Mouse (Mus musculus): Measurements from ENCODE around the gene Herc4. TPM values are rescaled to one million over a fixed set of nuclear protein-coding genes. Genes with fewer than 3 reads are reported as not detected.
A peak's percentile ranks its signal among the peaks of the same experiment; 100 is the strongest.

Herc4 gene
- polyA plus RNA-seq, 1 experiment from 2014 or later, result 44.1 TPM

DNA sequence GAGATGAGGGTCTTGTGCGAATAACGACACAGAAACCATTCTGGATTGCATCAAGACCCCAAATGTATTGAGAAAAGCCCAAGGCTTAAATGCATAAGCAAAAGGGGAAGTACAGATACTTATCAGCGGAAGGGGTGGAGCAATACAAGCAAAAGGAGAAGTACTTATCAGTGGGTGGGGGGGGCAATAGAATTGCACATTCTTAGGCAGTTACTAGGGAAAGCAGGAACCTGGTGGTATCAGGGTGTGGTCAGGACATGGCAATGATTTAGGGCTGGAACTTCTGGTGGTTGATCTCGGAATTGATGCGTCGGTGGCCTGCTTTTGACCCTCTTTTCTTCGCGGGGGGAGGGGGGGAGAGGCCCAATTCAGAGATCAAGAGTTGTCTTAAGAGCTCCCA lies 7.7 kb upstream of the Herc4 start:
- Histone ChIP-seq H3K9me3 (no peaks in the 10 kb centered on the region), H3K27me3 (no peaks in the 10 kb centered on the region), H3K4me1 (no peaks in the 10 kb centered on the region), H3K9ac (no peak overlapping the region), H3K4me3 (no peak overlapping the region), H3K4me2 (replicated peaks) (no peak overlapping the region), H3K36me3 (no peaks in the 10 kb centered on the region), H3K27ac (no peak overlapping the region)
- no peak for ATAC-seq (ENCODE audit: insufficient number of reproducible peaks, insufficient read depth, low FRiP score, low TSS enrichment)
- 85% methylated on average over 8 of the region's 8 CpGs for WGBS

DNA sequence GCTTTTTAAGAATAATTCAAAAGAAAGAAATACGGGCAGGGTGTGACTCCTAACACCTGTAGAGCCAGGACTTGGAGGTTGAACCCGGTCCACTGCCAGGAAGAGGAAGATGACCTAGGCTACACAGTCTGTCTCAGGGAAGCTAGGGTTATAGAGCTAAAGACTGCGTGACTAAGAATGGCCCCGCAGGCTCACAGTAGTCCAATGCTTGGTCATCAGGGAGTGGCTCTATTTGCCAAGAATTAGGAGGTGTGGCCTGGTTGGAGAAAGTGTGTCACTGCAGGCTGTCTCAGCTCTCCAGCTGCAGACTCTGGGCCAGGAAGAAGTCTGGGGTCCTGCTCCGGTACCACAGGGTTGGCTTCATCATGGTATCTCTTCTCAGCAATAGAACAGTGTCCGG lies 6.9 kb upstream of the Herc4 start:
- WGBS, result 93% methylated on average over 6 of the region's 6 CpGs
- Histone ChIP-seq H3K36me3 (no peaks in the 10 kb centered on the region), H3K9ac (no peak overlapping the region), H3K27me3 (no peaks in the 10 kb centered on the region), H3K27ac (no peak overlapping the region), H3K4me3 (no peak overlapping the region), H3K4me2 (replicated peaks) (no peak overlapping the region), H3K4me1 (no peaks in the 10 kb centered on the region), H3K9me3 (no peaks in the 10 kb centered on the region)
- no peak for ATAC-seq (ENCODE audit: insufficient number of reproducible peaks, insufficient read depth, low FRiP score, low TSS enrichment)

DNA sequence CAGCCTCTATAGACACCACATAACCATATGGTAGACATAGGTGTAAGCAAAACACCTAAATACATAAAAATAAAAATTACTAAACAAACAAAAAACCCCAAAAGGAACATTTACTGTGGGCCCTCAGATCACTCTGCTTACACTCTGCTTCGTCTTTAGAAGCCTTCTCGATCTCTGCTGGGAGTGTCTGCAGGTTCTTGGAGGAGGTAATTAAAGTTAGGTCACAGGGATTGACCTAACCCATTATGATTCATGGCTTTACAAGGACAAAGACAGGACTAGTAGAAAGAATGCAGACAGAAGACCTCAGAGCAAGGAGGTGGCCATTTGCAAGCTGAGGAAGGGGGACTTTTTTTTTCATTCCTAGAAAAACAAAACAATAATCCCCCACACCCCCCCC lies 6.4 kb upstream of the Herc4 start:
- H3K27ac ChIP-seq, result no peak overlapping the region
- H3K9me3 ChIP-seq, result no peaks in the 10 kb centered on the region
- H3K27me3 ChIP-seq, result no peaks in the 10 kb centered on the region
- no peak overlapping the region for H3K4me2 ChIP-seq (replicated peaks)
- H3K36me3 ChIP-seq, result no peaks in the 10 kb centered on the region
- no peak overlapping the region for H3K9ac ChIP-seq
- WGBS, result 79% methylated on average over 2 of the region's 2 CpGs
- ATAC-seq (ENCODE audit: insufficient number of reproducible peaks, insufficient read depth, low FRiP score, low TSS enrichment), result no peak
- no peak overlapping the region for H3K4me3 ChIP-seq
- H3K4me1 ChIP-seq, result peaks cover under 1% of the 10 kb centered on the region

DNA sequence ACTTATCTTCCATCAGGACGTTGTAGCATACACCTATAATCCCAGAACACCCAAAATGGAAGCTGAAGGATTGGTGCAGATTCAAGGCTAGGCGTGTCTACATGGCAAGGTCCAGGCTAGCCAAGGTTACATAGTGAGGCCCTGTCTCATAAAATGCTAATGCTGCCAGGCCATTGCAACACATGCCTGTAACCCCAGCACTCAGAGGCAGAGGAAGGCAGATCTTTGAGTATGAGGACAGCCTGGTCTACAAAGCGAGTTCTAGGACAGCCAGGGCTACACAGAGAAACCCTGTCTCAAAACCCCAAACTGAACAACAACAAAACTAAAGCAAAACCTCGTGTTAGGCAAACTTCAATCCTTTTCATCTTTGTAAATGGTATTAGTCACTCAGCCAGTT lies 5.5 kb upstream of the Herc4 start:
- Histone ChIP-seq H3K9me3 (no peaks in the 10 kb centered on the region), H3K27me3 (no peaks in the 10 kb centered on the region), H3K4me3 (no peak overlapping the region), H3K4me1 (peaks cover 8% of the 10 kb centered on the region), H3K4me2 (replicated peaks) (no peak overlapping the region), H3K27ac (no peak overlapping the region), H3K36me3 (no peaks in the 10 kb centered on the region), H3K9ac (no peak overlapping the region)
- WGBS, result 76% methylated on average over 4 of the region's 4 CpGs
- no peak for ATAC-seq (ENCODE audit: insufficient number of reproducible peaks, insufficient read depth, low FRiP score, low TSS enrichment)

DNA sequence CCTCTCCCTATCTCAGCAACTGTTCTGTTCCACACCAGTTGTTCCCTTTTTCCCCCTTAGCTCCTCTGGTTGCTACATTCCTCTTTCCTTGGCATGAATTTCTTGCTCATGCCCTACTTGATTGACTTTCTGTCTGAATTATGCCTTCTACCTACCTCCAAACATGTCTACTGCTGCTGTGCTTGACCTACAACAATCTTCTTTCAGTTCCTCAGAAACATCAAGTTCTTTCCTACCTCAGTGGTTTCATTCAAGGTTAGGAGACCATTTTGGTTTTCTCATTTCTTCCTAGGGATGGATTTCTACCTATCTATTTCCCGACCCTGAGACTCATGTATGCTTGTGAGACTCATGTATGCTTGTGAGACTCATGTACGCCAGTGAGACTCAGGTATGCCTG lies 3.8 kb upstream of the Herc4 start:
- no peak overlapping the region for H3K9ac ChIP-seq
- no peak for ATAC-seq (ENCODE audit: insufficient number of reproducible peaks, insufficient read depth, low FRiP score, low TSS enrichment)
- no peak overlapping the region for H3K27ac ChIP-seq
- H3K4me3 ChIP-seq, result no peak overlapping the region
- no peak overlapping the region for H3K4me2 ChIP-seq (replicated peaks)
- H3K9me3 ChIP-seq, result no peaks in the 10 kb centered on the region
- peaks cover 8% of the 10 kb centered on the region for H3K4me1 ChIP-seq
- no peaks in the 10 kb centered on the region for H3K27me3 ChIP-seq
- H3K36me3 ChIP-seq, result no peaks in the 10 kb centered on the region
- 80% methylated on average over 2 of the region's 2 CpGs for WGBS

DNA sequence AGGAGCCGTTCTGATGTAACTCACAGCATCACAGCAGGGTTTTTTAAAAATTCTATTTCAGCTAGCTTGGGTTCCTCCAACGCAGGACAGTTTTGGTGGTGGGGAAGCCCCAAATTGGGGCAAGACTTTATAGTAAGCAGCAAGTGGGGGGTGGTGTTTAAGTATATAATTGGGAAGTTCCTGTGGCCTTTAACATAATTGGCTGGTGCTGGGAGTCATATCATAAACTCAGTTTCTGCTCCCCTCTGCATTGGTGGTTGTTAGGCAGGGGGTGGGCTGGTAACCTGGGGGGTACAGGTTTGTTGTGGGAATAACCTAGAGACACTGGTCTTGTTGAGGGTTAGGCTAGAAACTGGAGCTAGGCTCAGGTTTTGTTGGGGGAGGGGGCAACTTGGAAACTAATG lies 2.7 kb upstream of the Herc4 start:
- no peak for ATAC-seq (ENCODE audit: insufficient number of reproducible peaks, insufficient read depth, low FRiP score, low TSS enrichment)
- Histone ChIP-seq H3K36me3 (no peaks in the 10 kb centered on the region), H3K4me1 (peaks cover 8% of the 10 kb centered on the region), H3K4me3 (no peak overlapping the region), H3K9ac (no peak overlapping the region), H3K4me2 (replicated peaks) (no peak overlapping the region), H3K27ac (no peak overlapping the region), H3K27me3 (no peaks in the 10 kb centered on the region), H3K9me3 (no peaks in the 10 kb centered on the region)
- 73% methylated on average over 2 of the region's 2 CpGs for WGBS

DNA sequence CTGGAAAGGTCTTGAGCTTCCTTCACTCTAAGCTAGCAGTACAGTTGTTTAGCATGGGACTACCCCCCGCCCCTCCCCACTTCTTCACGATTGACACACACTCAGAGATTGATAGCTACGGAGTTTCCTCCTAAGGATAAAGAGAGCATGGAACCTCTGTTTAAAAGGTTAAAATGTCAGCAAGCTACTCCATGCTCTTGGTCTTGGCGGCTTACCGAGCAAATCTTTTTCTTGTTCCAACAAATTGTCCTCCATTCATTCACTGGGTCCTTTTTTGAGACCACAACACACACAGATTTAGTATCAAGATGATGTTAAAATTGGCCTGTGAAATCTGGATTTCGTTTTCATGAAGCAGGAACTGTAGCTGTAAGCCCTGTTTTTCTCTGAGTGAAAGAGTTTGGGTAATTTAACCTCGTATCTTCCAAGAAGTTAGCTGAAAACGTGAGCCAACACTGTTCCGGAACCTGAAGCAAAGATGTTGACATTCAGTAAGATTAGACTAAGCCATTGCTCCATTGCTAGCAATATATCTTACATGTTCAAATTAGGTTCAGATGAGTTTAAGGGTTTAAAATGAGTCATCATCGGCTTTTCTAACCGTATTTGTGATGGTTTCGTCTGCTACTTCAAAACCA lies 693 bp upstream of the Herc4 start:
- Histone ChIP-seq H3K4me3 (peak overlapping the region; percentile 94), H3K27ac (no peak overlapping the region)
- 27% methylated on average over 12 of the region's 12 CpGs for WGBS

DNA sequence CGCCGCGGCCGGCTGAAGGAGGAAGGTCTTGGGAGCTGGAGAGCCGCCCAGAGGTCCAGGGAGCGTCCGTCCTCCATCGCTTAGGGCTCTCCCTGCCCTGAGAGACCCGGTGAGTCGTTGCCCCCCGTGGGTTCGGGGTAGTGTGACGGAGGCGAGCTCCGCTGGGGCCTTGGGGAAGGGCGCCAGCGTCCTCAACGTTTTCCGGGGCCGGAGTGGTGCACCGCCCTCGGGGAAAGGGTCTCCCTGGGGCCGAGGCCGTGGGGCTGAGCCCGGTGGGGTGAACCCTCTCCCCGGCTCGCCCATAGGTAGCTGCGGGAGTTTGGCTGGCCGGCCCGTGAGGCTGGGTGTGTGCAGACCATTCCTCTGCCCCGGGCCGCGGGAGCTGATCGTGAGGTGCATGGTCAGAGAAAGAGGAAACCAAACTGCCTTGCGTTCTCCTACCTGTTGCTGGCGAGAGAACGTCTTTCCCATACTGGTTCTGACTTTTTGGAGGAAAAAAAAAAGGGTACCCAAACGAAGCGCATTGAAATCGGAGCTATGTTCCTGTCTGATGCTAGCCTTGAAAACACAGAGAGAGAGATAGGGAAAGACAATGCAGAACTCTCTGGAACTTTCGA lies 553 bp downstream of the Herc4 start:
- H3K9ac ChIP-seq, result peak overlapping the region; percentile 93
- H3K27me3 ChIP-seq, result no peaks in the 10 kb centered on the region
- peak overlapping the region; percentile 94 for H3K4me3 ChIP-seq
- no peaks in the 10 kb centered on the region for H3K9me3 ChIP-seq
- no peaks in the 10 kb centered on the region for H3K36me3 ChIP-seq
- peak; percentile 84 for ATAC-seq (ENCODE audit: insufficient number of reproducible peaks, insufficient read depth, low FRiP score, low TSS enrichment)
- 0% methylated on average over 41 of the region's 41 CpGs for WGBS
- H3K4me2 ChIP-seq (replicated peaks), result peak overlapping the region; percentile 64
- H3K4me1 ChIP-seq, result peaks cover 8% of the 10 kb centered on the region
- H3K27ac ChIP-seq, result peak overlapping the region; percentile 99

More for the DNA sequence above, 693 bp upstream of the Herc4 start:
- Histone ChIP-seq H3K27me3 (no peaks in the 10 kb centered on the region), H3K4me1 (peaks cover 8% of the 10 kb centered on the region), H3K4me2 (replicated peaks) (peak overlapping the region; percentile 64), H3K9me3 (no peaks in the 10 kb centered on the region), H3K9ac (peak overlapping the region; percentile 44; the same call in 1 of the 2 replicates), H3K36me3 (no peaks in the 10 kb centered on the region)
- no peak for ATAC-seq (ENCODE audit: insufficient number of reproducible peaks, insufficient read depth, low FRiP score, low TSS enrichment)

DNA sequence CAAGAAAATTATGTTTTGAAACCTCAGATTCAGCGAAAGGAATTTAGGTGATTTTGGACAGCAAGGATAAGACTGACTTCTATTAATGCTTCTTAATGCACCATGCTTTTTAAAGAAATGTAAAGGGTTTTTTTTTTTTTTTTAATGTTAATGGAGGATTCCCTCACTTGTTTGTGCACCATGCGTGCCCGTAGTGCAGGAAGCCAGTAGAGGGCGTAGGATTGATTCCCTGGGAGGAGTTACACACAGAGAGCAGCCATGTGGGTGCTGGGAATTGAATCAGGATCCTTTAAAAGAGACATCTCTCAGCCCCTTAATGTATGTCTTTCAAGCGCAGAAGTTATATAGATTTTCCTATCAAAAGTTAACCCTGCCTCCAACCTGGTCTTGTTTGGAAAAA lies 1.1 kb downstream of the Herc4 start:
- Histone ChIP-seq H3K27ac (no peak overlapping the region), H3K27me3 (no peaks in the 10 kb centered on the region), H3K9me3 (no peaks in the 10 kb centered on the region), H3K4me3 (peak overlapping the region; percentile 94), H3K36me3 (no peaks in the 10 kb centered on the region; the same call in 1 of the 2 replicates), H3K9ac (peak overlapping the region; percentile 93; the same call in 1 of the 2 replicates), H3K4me1 (peaks cover 8% of the 10 kb centered on the region), H3K4me2 (replicated peaks) (peak overlapping the region; percentile 64)
- ATAC-seq (ENCODE audit: insufficient number of reproducible peaks, insufficient read depth, low FRiP score, low TSS enrichment), result no peak
- 13% methylated on average over 5 of the region's 5 CpGs for WGBS

DNA sequence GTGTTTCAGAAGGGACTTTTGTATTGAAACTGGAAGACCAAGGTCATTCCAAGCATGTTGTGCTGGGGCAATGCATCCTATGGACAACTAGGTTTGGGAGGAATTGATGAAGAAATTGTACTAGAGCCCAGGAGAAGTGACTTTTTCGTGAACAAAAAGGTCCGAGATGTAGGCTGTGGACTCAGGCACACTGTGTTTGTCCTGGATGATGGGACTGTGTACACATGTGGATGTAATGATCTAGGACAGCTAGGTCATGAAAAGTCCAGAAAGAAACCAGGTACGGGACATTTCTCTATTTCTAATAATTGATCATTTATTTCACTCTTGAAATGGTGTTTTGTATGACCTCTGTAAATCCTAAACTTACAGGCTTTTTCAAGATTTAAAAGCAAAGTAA lies 2.2 kb downstream of the Herc4 start:
- Histone ChIP-seq H3K4me1 (peaks cover 8% of the 10 kb centered on the region), H3K27me3 (no peaks in the 10 kb centered on the region), H3K9me3 (no peaks in the 10 kb centered on the region), H3K4me2 (replicated peaks) (no peak overlapping the region), H3K27ac (no peak overlapping the region), H3K36me3 (no peaks in the 10 kb centered on the region; the same call in none of the 2 replicates), H3K9ac (no peak overlapping the region), H3K4me3 (no peak overlapping the region)
- 91% methylated on average over 3 of the region's 3 CpGs for WGBS
- ATAC-seq (ENCODE audit: insufficient number of reproducible peaks, insufficient read depth, low FRiP score, low TSS enrichment), result no peak

DNA sequence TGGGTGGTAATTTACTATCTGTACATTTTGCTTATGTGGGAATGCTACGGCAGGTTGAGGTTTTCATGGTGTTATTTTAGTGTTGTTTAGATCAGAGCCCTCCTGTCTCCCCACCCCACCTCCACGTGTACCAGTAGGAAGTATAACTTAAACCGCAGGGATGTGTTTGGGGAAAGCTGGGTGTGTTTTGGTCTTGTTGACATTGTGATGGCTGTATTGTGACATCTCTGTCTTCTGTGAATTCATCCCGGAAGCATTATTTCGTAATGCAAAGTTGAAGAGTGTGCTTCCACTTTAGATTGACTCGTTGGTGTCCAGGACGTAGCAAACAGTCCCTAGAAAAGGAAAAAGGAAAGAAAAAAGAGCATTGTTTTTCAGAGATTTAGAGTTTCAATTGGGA lies 3.8 kb downstream of the Herc4 start:
- H3K27me3 ChIP-seq, result no peaks in the 10 kb centered on the region
- H3K9ac ChIP-seq, result no peak overlapping the region
- peaks cover 5% of the 10 kb centered on the region for H3K4me1 ChIP-seq
- no peak overlapping the region for H3K27ac ChIP-seq
- 82% methylated on average over 7 of the region's 7 CpGs for WGBS
- peaks cover 6% of the 10 kb centered on the region for H3K36me3 ChIP-seq
- ATAC-seq (ENCODE audit: insufficient number of reproducible peaks, insufficient read depth, low FRiP score, low TSS enrichment), result no peak
- H3K4me3 ChIP-seq, result no peak overlapping the region
- H3K4me2 ChIP-seq (replicated peaks), result no peak overlapping the region
- no peaks in the 10 kb centered on the region for H3K9me3 ChIP-seq

DNA sequence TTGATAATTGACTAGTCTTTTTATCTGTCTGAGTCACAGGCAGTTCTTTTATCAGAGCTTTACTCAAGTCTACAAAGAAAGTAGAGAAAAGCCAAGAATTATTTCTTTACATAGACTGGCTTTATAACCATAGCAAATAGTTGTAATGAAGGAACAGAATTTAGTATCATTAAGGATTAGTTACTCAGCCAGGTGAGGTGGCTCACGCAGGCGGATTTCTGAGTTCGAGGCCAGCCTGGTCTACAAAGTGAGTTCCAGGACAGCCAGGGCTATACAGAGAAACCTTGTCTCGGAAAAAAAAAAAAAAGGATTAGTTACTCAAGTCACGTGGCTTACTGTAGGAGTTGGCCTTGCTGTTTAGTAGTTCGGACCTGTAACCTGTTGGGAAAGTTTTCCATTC lies 4.8 kb downstream of the Herc4 start:
- Histone ChIP-seq H3K4me1 (no peaks in the 10 kb centered on the region), H3K4me3 (no peak overlapping the region), H3K9ac (no peak overlapping the region), H3K4me2 (replicated peaks) (no peak overlapping the region), H3K27me3 (no peaks in the 10 kb centered on the region), H3K36me3 (peaks cover 13% of the 10 kb centered on the region), H3K9me3 (no peaks in the 10 kb centered on the region), H3K27ac (no peak overlapping the region)
- ATAC-seq (ENCODE audit: insufficient number of reproducible peaks, insufficient read depth, low FRiP score, low TSS enrichment), result no peak
- WGBS, result 92% methylated on average over 6 of the region's 6 CpGs

All from embryonic facial prominence, embryonic 12.5 days (tissue).